Mouse (Mus musculus): Measurements from ENCODE around the gene Cela2a.

The Cela2a gene

DNA sequence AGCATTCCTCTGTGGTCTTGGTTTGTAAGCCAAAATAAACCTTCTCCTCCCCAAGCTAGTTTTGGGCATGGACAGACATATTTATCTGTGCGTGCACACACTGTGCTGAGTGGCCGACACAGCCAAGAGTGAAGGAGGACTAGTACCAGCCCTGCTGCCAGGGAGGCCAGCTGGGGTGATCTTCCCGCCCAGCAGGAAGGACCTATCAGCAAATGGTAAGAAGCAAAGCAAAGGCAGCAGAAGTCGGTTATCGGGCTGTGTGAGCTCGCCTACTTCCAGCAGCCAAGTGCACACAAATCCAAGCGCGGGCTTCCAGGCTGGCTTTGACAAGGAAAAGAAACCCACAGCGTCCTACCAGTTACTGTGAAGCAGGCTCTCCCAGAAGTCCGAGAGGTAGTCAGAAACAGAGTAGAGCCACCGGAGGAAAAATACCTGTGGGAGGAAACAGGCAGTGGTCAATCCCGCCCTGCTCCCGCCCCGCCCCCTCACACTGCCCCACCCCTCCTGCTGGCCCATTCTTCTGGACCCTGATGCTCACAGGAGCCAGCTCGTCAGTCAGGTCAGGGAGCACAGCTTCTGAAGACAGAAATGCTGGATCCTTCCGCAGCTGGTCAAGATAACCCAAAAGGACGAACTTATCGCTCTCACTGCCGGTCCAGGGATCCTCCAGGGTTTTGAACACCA, 58.5 kb downstream of the Cela2a start:
- in situ Hi-C loops (cut with MboI, MseI), result no loop called here

DNA sequence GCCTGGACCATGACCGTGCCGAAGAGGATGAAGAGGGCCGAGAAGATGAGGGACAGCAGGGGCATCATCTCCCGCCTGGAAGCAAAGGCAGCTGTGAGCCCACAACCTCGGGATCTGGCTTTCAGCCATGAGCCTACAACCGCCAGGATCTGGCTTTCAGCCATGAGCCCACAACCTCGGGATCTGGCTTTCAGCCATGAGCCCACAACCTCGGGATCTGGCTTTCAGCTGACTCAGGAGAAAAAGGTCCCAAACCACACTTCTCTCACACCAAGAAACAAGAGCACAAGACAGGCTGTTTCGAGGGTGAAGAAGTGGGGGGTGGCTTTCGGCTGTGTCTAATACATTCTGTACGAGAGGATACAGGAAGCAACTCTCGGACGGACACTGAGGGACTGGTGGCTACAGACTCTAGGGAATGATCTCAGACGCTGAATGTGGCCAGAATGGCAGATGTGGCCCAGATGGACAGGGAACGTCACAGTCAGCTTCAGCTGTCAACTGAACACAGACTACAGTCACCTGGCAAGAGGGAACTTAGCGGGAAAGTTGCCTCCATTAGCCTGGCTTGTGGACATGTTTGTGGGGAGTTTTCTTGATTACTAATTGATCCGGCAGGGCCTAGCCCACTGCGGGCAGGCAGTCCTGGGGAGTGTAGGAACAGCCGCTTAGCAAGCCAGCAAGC, 59.1 kb downstream of the Cela2a start:
- in situ Hi-C loops (cut with MboI, MseI), result no loop called here

DNA sequence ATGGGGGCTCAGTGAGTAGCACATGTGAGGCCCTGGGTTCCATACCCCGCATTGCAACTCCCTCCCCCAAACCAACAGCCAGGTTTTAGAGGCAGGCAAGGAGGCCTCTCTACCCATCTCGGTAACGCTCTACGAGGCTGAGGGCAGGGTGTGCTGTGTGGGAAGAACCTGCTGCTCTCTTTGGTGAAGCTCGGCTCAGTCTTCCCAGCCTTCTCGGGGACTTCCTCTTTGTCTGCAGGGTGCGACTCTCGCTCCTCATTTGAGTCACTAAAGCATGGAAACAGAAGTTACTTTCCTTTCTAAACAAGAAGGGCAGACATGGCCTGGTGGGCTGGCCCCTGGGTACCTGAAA, 59.7 kb downstream of the Cela2a start:
- in situ Hi-C loops (cut with MboI, MseI), result no loop called here

DNA sequence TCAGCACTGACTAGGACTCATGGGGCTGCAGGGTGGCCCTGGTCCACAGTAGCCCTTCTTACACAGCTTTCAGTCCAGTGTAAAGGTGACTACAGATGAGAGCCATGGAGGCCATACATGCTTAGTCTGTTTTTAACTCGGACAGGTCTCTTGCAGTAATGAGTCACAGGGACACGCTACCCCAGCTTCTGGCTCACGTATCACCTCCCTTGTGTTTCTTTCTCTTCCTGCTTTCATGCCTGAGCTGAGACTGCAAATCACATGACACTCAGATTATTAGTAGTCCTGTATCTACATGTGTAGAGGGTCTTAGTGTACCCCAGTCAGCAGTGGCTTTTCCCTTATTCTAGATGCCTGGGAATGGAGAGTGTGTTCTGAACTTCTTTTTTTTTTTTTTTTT, 61.0 kb downstream of the Cela2a start:
- in situ Hi-C loops (cut with MboI, MseI), result no loop called here
